Mouse (Mus musculus) thymus, adult 18-20 months (tissue): ENCODE data around the gene Pcbp4.

ENCODE experiments used
- DNase-seq, 2 experiments: peaks; one replicate each; pipeline ENCODE4 v3.0.0; 2022; ENCODE audit warnings: mixed read lengths in 2 of 2

Gene Pcbp4

GRCm38 (mm10) chr9:106453271-106454070, at the start of gene Pcbp4:
Pcbp4 (plus strand) TSS chr9:106453291.
- no peak for DNase-seq

GRCm38 (mm10) chr9:106405275-106405674, 47.8 kb upstream of the Pcbp4 start:
- DNase-seq = no peak

GRCm38 (mm10) chr9:106406443-106407078, 46.5 kb upstream of the Pcbp4 start:
- no peak for DNase-seq

DNA sequence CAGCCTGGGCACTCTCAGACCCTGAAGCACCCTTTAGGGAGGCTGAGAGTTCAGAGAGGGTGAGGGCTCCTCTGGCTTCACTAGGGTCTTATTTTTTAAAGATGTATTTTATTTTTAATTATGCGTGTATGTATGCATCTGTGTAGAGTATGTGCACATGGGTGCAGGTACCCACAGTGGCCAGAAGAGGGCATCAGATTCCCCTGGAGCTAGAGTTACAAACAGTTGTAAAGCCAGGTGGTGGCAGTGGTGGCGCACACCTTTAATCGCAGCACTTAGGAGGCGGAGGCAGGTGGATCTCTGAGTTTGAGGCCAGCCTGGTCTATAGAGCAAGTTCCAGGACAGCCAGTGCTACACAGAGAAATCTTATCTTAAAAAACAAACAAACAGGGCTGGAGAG, 44.0 kb upstream of the Pcbp4 start:
- DNase-seq = no peak

GRCm38 (mm10) chr9:106410086-106410650, 42.9 kb upstream of the Pcbp4 start:
- DNase-seq = no peak

DNA sequence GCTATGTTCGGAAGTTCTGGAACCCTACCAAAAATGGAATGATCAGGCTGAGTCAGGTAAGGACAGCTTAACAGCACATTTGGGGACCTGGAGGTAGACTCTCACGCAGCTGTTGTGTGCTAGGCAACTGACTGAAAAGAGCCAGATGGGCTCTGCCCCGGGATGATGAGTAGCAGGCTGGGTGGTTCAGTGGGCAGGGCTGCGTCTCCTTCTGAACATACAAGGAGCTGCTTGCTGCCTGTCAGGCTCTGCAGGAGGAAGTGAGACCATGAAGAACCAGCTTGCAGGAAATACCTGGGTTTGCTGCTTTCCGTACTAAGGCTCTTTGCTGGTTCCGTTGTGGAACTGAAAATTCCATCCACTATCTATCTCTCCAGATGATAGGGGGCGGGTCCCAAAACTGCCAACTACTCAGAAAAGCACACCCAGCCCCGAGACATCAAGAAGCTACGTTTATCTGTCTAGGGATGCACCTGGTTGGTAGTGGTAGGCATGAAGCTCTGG, 41.9 kb upstream of the Pcbp4 start:
- no peak for DNase-seq

- no peak for DNase-seq
These were observed 41.4 kb upstream of the Pcbp4 start for GRCm38 (mm10) chr9:106411729-106412128.

GRCm38 (mm10) chr9:106412210-106412609, 40.9 kb upstream of the Pcbp4 start:
- no peak for DNase-seq

DNA sequence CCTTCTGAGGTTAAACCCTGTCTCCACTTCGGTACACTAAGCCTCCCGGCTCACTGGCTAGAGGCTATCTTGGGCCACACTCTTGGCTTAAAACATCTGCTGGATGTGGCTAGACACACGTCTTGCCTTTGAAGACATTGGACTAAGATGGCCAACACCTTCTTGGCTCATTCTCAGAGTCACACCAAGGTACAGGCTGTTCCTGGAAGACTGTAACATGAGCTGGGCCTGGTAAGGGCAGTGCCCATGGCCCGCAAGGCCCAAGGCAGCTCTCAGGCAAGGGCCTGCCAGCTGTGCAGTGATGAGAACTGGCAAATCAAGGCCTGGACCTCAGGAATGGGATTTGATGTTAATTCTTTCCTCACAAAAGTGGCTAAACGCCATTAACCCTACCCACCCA, 39.5 kb upstream of the Pcbp4 start:
- no peak for DNase-seq

- DNase-seq = no peak
These were observed 36.3 kb upstream of the Pcbp4 start for GRCm38 (mm10) chr9:106416826-106417225.

- DNase-seq = peak; percentile 28 to 37
These were observed 35.1 kb upstream of the Pcbp4 start for GRCm38 (mm10) chr9:106417841-106418625.

GRCm38 (mm10) chr9:106420608-106421007, 32.5 kb upstream of the Pcbp4 start:
- DNase-seq = no peak

DNA sequence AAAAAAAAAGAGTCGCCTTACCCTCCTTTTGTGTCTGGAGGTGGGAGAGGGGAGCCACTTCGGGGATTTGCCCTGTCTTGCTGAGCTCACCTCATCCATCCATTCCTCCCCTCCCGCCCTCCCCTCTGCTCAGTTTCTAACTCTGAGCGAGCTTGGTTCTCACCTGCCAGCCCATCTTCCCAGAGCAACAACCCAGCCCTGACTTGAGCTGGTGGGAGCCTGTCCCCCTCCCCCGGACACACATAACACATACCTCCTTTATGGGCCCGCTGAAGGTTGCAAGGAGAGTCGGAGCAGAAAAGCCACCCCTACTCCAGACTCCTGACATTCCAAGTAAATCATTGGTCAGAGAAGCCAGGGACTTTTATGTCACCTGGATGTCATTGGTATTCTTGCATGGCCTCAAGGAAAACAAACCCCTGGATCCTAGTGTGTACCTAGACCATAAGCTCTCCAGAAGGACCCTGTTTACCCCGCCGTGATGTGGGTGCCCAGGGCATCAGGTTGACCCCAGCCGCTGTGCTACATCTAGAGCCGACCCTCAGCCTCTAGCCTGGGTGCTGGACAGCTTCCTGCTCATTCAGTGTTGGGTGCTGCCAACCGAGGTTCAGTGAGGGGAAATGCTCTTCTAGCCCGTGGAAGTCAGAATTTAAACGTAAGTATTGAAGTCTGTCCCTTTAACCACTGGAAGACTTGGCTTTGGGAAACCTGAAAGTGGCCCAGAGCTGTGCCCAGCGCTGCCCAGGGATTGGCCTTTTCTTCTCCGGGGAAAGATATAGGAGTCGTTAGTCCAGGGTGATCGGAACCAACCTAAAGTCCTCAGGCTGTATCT, 31.8 kb upstream of the Pcbp4 start:
- no peak for DNase-seq

GRCm38 (mm10) chr9:106421865-106422160, 31.3 kb upstream of the Pcbp4 start:
- peak; percentile 49 to 58 for DNase-seq

- DNase-seq = no peak
These were observed 24.3 kb upstream of the Pcbp4 start for GRCm38 (mm10) chr9:106428719-106429220.

DNA sequence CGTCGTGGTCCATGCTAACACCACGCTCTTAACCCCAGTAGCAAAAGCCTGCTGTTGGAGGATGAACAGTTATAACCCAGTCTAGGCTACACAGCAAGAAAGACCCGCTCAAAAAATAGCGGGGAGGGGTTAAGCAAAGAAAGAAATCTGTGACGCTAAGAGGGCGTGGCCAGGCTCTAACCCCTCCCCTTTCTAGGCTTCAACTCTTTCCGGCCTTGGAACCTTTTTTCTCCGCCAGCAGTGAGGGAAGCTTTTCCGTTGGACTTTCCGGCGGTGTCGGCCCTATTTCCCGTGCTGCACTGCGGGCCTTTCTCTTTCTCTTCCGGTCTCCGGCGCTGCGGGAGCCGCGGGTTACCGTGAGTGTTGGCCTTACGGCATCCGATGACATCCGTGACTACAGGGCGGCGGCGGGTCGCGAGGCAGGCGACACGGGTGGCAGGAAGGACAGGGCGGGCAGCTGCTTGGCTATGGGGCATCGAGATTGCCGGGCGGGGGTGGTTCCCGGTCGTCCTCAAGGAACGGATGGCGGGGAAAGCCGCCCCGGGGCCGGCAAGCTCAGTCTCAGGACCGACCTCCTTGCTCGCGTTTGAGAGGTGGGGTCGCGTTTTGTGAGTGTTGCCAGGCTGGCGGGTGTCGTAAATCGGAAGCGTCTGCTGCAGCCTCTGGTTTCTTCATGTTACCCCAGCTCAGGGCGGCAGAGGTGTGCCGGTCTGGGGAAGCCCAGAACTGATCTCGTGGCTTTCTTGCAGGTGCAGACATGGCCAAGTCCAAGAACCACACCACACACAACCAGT, 23.7 kb upstream of the Pcbp4 start, which contains the start of gene Rpl29:
Gene Rpl29 (plus strand): TSS at position 234 of the 794 bp plus-strand sequence.
- peak; percentile 83 to 91 for DNase-seq

- no peak for DNase-seq
These were observed 23.2 kb upstream of the Pcbp4 start for GRCm38 (mm10) chr9:106430015-106430264.

DNA sequence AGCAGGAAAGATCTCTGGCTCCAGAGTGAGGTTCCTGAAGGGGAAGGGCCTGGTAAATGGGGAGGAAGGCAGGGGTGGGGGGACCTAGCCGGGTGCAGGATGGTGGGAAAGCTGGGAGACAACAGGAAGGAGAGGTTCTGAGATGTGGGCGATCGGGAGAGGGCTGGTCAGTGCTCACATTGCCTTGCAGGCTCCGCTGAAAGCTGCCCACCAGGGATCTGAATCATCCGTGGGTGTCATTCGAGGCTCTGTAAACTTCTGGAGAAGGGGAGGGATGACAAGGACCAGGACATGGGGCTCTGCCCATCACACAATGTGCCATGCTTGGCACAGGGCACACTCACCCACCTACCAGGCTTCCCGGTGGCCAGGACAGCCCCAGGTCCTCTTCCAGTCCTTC, 19.7 kb upstream of the Pcbp4 start:
- no peak for DNase-seq

GRCm38 (mm10) chr9:106436566-106436965, 16.5 kb upstream of the Pcbp4 start:
- DNase-seq = no peak

GRCm38 (mm10) chr9:106442680-106443079, 10.4 kb upstream of the Pcbp4 start:
- DNase-seq = no peak

DNA sequence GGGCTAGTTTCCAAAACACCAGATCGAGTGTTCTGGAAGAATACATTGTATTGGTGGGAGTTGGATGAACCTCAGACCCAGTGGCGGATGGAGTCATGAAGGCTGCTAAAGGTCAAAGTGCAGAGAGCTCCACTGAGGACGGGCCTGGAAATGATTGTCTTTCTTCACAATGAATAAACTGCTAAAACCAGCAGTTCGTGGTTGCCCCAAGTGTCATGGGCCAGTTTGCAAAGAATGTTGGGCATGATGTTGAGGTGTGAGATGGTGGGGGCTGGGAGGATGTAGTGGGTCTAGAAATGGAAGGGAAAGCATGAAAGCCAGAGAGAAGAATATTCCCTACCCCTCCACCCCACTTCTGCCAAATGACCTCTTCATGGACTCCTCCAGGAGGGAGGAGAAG, 8.3 kb upstream of the Pcbp4 start:
- no peak for DNase-seq
